Mouse (Mus musculus) olfactory bulb, adult 2 months (tissue): ENCODE data around the gene Gm17334. TPM values are rescaled to one million over a fixed set of nuclear protein-coding genes. Genes with fewer than 3 reads are reported as not detected.
A peak's percentile ranks its signal among the peaks of the same experiment; 100 is the strongest.

Source experiments
- H3K27ac ChIP-seq: fragments of 200-500 bp; 2 replicates; pipeline ENCODE4 v1.5.1; 2012; ENCODE audit warnings: low read depth, low read length; ENCODE audit not compliant: insufficient read depth
- H3K4me1 ChIP-seq: fragments of 200-500 bp; 2 replicates; pipeline ENCODE4 v1.6.1; 2012; ENCODE audit warnings: low read length; ENCODE audit not compliant: control insufficient read depth, insufficient read depth
- H3K4me3 ChIP-seq: fragments of 200-500 bp; 2 replicates; pipeline ENCODE4 v1.5.1; 2012; ENCODE audit warnings: mild to moderate bottlenecking, low read depth, low read length, moderate library complexity; ENCODE audit not compliant: insufficient read depth
- CTCF ChIP-seq: fragments of 200-500 bp; IDR thresholded peaks from 2 replicates; pipeline ENCODE4 v1.5.1; 2012; ENCODE audit warnings: low read depth, mild to moderate bottlenecking, low read length, moderate library complexity; ENCODE audit not compliant: insufficient read depth
- POLR2A ChIP-seq: fragments of 200-500 bp; IDR thresholded peaks from 2 replicates; pipeline ENCODE4 v1.6.1; 2012; ENCODE audit warnings: mild to moderate bottlenecking, low read depth, low read length, moderate library complexity; ENCODE audit not compliant: insufficient read depth
- WGBS: fragments of 180-500 bp; shearing (Covaris S2); methylation state at CpG from one replicate; pipeline ENCODE4 v1.1.7; 2018; 5-methylcytosine and 5-hydroxymethylcytosine counted together
- polyA plus RNA-seq: library from polyadenylated mRNA; stranded (reverse); fragments of >200 nt; gene quantifications from 2 replicates; pipeline ENCODE4 v1.2.4, GENCODE M21; 2012; ENCODE audit warnings: low replicate concordance; ENCODE audit not compliant: missing spikeins, insufficient read depth, insufficient read length

The Gm17334 gene
- polyA plus RNA-seq, 1 experiment = not detected

GRCm38 (mm10) chr11:53768422-53769184 is 4.4 kb downstream of the Gm17334 start:
- Histone ChIP-seq H3K27ac (no peak overlapping the region), H3K4me3 (no peak overlapping the region), H3K4me1 (peaks cover 9% of the 10 kb centered on the region)
- WGBS = 89% methylated on average over 13 of the region's 13 CpGs
- TF ChIP-seq CTCF (no peak), POLR2A (no peak)

DNA sequence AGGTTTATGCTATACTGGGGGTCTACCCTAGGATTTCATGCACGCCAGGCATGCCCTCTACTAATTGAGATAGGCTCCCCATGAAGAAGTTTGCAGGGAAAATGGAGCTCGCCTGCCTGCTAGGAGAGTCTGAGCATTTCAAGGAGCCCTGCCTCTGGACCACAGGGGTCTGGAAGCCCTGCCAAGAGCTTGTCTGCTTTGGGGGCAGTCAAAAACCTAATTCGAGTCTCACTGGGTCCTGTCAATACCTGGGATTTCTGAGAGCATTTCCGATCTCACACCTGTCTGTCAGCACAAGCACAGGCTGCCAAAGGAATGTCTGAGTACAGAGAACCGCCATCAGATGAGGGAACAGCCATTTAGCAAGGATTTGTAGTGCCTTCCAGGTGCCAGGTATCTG is 8.4 kb downstream of the Gm17334 start:
- no peak overlapping the region for H3K27ac ChIP-seq
- no peak overlapping the region for H3K4me3 ChIP-seq
- H3K4me1 ChIP-seq = peaks cover 32% of the 10 kb centered on the region
- TF ChIP-seq CTCF (no peak), POLR2A (no peak)
- 71% methylated on average over 5 of the region's 5 CpGs for WGBS

DNA sequence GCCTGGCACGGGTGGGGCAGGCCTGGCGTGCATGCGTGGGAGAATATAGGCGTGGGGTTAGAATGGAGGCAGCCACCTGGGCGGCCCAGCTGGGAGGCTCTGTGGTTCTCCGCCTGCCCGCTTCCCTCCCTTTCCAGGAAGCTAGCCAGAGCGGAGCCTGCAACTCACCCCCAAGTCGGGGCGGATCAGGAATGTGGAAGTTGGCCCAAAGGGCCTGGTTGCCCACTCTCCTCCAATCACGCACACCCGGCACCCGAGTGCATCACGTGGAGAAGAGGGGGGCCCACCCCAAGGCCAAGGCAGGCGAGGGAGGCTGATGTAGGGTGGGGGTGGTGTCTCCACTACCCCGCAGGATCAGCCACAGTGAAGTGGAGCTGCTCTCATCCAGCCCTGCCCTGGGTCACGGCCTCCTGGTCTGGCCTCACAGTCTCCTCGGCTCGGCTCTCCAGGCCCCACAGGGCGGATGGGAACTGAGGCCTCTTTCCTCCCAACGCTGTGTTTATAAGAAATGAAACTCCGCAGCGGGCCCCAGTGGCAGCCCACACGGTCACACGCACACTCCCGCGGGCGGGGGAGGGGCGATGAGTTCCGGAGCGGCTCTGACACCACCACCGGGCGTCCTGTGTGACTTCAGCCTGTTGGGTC is 9.4 kb downstream of the Gm17334 start:
- no peak for TF ChIP-seq POLR2A
- TF ChIP-seq CTCF = no peak

DNA sequence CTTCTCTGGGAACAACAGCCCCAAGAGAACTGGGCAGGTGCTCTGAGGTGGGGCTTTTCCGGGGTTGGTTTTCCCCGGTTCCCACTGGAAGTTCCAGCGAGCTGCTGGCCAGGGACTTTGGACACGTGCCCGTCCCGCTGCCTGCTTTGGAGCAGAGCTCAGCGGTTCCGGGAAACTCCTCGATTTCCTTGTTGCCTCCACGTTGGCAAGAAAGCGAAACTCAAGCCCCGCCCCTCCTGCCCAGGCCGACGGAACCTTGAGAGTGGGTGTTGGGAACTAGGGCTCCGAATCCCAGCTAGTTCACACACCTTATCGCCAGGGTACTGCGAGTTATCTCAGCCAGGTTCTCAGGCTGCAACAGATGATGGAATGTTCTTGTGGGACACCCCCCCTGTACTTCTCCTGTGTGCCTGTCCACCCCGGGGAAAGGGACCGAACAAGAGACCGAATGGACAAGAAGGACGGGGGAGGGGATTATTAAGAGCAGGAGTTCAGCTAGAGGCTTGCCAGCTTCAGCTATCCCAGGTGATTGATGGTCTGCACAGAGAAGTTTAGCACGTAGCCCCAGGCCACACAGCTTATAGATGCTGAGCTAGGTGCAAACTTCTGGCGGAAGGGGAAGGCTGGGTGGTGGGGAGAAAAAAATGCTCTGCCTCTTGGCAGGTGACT is 10.0 kb downstream of the Gm17334 start:
- H3K27ac ChIP-seq = peak overlapping the region; percentile 11; the same call in 1 of the 2 replicates
- WGBS = 8% methylated on average over 23 of the region's 23 CpGs
- peak overlapping the region; percentile 41 for H3K4me3 ChIP-seq
- H3K4me1 ChIP-seq = peaks cover 34% of the 10 kb centered on the region
- TF ChIP-seq CTCF = no peak
- TF ChIP-seq POLR2A = no peak

More for the DNA sequence above, 9.4 kb downstream of the Gm17334 start:
- peaks cover 34% of the 10 kb centered on the region for H3K4me1 ChIP-seq
- peak overlapping the region; percentile 41 for H3K4me3 ChIP-seq
- 2% methylated on average over 33 of the region's 33 CpGs for WGBS
- peak overlapping the region; percentile 11; the same call in 1 of the 2 replicates for H3K27ac ChIP-seq

DNA sequence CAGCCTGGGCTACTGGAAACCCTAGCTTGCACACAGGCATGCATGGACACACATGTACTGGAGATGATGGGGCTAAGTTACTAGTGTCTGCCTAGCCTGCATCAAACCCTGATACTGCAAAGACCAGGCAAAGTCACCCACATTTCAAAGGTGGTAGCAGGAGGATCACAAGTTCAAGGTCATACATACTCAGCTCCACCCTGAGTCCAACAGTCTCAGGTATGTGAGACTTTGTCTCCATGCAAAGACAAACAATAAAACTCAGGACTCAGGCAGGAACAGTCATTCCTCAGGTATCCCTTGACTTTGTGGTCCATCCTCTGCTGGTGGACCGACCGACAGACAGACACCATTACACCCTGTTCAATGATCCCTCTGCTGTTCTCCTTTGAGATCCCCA is 10.6 kb downstream of the Gm17334 start:
- Histone ChIP-seq H3K4me3 (no peak overlapping the region), H3K4me1 (peaks cover 34% of the 10 kb centered on the region), H3K27ac (no peak overlapping the region)
- no peak for TF ChIP-seq CTCF
- TF ChIP-seq POLR2A = no peak
- 64% methylated on average over 2 of the region's 2 CpGs for WGBS

- Histone ChIP-seq H3K4me3 (no peak overlapping the region), H3K27ac (no peak overlapping the region), H3K4me1 (peaks cover 34% of the 10 kb centered on the region)
- no peak for TF ChIP-seq POLR2A
- TF ChIP-seq CTCF = no peak
- WGBS = 68% methylated on average over 2 of the region's 2 CpGs
These were observed 11.2 kb downstream of the Gm17334 start for GRCm38 (mm10) chr11:53761822-53762221.

DNA sequence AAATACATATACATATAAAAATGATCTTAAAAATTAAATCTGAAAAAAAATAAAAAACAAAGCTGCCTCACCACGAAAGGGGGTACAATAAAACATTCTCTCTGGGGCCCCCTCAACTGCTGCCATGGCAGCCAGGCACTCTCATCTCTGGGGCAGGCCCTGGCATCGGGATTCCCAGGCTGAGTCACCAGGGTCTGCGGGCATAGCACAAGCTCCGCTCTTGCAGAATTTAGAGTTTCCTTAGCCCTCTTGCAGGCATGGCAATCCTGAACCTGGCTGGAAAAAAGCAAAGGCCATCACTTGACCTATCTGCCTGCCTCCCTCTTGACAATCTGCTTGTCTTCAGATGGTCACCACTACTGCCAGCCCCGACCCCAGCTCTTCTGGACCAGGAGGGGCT is 11.7 kb downstream of the Gm17334 start:
- WGBS = 45% methylated on average over 5 of the region's 5 CpGs
- no peak overlapping the region for H3K27ac ChIP-seq
- H3K4me1 ChIP-seq = peaks cover 34% of the 10 kb centered on the region
- no peak overlapping the region for H3K4me3 ChIP-seq
- no peak for TF ChIP-seq CTCF
- no peak for TF ChIP-seq POLR2A

DNA sequence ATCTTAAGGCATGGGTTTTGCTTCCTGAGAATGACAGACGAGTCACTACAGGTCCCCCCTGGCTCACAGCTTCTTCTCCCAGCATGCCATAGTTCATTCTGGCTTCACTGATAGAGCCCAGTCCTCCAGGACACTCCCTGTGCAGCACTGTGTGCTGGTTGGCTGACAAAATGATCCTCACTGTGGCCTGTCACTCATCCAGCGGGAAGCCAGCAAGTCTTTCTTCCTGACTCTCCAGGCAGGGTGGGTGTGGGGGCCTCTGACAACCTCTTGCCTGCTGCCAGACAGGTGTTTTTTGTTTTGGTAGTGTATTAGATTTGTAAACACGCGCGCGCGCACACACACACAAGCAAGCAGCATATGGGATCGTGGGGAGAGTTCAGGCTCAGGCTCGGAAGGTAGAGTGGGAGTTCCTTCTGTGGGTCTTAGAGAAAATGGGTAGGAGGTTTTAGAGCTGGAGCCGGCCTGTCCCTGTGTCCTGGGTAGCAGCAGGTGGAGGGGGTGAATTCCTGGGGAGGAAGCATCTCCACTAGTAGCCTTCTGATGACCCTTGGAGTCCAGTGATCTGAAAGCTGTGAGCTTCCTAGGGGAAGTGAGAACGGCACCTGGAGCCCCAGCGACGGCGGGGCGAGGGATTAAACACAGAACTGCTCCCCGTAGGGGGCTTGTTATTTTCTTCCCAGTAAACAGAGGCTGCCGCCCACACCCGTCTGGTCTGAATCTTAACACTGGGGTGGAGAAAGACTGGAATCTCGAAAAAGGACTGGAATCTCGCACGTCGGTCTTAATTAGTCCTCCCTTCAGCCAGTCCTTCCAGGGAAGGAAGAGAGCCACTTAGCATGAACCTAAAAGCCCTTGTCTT is 13.2 kb downstream of the Gm17334 start:
- no peak; the same call in 1 of the 2 replicates for TF ChIP-seq CTCF
- no peak for TF ChIP-seq POLR2A
- Histone ChIP-seq H3K27ac (no peak overlapping the region), H3K4me1 (peaks cover 34% of the 10 kb centered on the region), H3K4me3 (no peak overlapping the region)
- 34% methylated on average over 22 of the region's 22 CpGs for WGBS
